Mouse (Mus musculus): ENCODE results near the gene Lsm4.

DNA sequence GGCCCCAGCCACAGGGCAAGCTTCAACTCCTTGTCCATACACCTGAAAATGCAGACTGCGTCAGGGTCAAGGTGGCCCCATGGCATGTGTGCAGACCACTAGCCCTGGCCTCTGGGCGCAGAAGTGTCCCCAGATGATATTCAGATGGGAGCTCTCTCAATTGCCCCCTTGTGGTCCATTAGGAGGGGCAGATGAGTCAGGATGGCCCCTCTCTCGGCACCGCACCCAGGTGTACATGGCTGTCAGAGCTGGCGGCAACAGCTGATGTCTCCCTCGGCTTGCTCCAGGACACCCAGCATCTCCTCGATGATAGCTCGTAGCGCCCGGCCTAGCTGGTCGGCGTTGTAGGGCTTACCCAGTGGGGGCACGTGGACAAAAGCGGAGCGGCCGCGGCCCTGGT is 22.7 kb upstream of the Lsm4 start:
- TF ChIP-seq CTCF (conservative IDR thresholded peaks at IDR 0.05 in 1 of 2, IDR thresholded peaks at IDR 0.05 in 1 of 2; ENCODE audit: low read depth in 2 of 2, low read length in 2 of 2) (no peak), MXI1 (IDR thresholded peaks at IDR 0.05; ENCODE audit: low read depth, low read length) (no peak), SMC3 (IDR thresholded peaks at IDR 0.05; ENCODE audit: low read depth, low read length) (no peak), EP300 (IDR thresholded peaks at IDR 0.05; ENCODE audit: low read length) (no peak), MAX (IDR thresholded peaks at IDR 0.05; ENCODE audit: low read length) (no peak), MEF2A (IDR thresholded peaks at IDR 0.05; ENCODE audit: borderline replicate concordance, low read depth, low read length) (no peak), PAX5 (IDR thresholded peaks at IDR 0.05; ENCODE audit: low read length) (no peak), ZMIZ1 (IDR thresholded peaks at IDR 0.05; ENCODE audit: low read depth, low read length) (no peak), POLR2A (IDR thresholded peaks at IDR 0.05; ENCODE audit: low read depth, low read length) (no peak), USF1 (IDR thresholded peaks at IDR 0.05; ENCODE audit: low read depth, low read length) (no peak), MAZ (IDR thresholded peaks at IDR 0.05; ENCODE audit: low read depth, low read length) (no peak)
